Mouse (Mus musculus) bone marrow, adult 2 months (tissue): ENCODE results near the gene B3gnt7.

Source experiments
- CTCF ChIP-seq: fragments of 200-500 bp; IDR thresholded peaks from 2 replicates; pipeline ENCODE4 v1.5.1; 2011; ENCODE audit warnings: low read length, control low read depth; ENCODE audit not compliant: control insufficient read depth, insufficient read depth
- POLR2A ChIP-seq: fragments of 200-500 bp; IDR thresholded peaks from 2 replicates; pipeline ENCODE4 v1.6.1; 2011; ENCODE audit warnings: low read depth, mild to moderate bottlenecking, control low read depth, low read length, borderline replicate concordance; ENCODE audit not compliant: control insufficient read depth

DNA sequence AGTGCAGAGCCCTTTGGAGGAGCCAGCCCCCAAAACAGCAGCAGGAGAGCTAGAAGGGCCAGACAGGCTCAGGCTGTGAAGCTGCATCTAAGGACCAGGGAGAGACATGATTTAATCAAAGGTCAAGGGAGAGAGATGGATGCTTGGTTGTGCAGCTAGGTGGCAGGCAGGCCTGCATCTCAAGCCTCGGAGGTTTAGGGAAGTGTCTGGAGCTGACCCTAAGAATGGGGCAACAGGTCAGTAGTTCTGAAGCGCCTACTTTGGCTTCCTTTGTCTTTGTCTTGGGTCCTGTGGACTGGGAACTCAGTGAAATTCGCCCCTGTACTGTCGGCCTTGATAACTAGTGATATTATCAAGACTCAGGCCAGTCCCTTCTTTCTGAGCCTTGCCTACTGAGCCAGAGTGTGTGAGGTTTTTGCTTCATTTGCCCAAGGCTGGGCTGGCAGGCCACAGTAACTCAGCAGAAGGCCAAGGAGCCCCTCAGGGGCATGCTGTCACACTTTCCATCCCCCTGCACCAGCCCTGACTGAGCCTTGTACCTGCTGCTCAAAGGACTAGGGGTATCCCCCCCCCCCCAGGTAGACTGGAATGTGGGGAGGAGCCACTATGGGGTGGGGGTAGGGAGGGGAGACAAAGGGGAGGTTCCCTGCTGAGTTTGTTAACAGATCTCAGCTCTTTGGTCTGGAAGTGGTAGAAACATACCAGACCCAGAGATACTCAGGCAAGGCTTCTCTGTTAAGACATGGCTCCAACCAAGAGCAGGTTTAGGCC is 5.4 kb downstream of the B3gnt7 start:
- TF ChIP-seq POLR2A, result no peak
- TF ChIP-seq CTCF, result peak; percentile 46; the same call in 1 of the 2 replicates
